Mouse (Mus musculus): ENCODE measurements around the gene Rab15. TPM values are rescaled to one million over a fixed set of nuclear protein-coding genes. Genes with fewer than 3 reads are reported as not detected.

Rab15 gene
- polyA plus RNA-seq, 1 experiment: 0.13 TPM

GRCm38 (mm10) chr12:76820615-76821014 is 2.1 kb downstream of the Rab15 start:
- no peak overlapping the region for H3ac ChIP-seq (ENCODE audit: control insufficient read depth, insufficient read length)
- no peak overlapping the region for H3K4me2 ChIP-seq (ENCODE audit: low read depth)
- TF ChIP-seq CEBPB (IDR thresholded peaks at IDR 0.05; ENCODE audit: insufficient read depth, poor library complexity, severe bottlenecking) (no peak), POLR2AphosphoS2 (IDR thresholded peaks at IDR 0.05; ENCODE audit: insufficient read length, low read depth) (no peak), REST (IDR thresholded peaks at IDR 0.05; ENCODE audit: insufficient read depth, insufficient read length) (no peak)
- no peak overlapping the region for H3K4me3 ChIP-seq
- no peaks in the 10 kb centered on the region for H3K79me2 ChIP-seq (ENCODE audit: control insufficient read depth, insufficient read depth)
- H3K36me3 ChIP-seq (ENCODE audit: control insufficient read depth, insufficient read depth): no peaks in the 10 kb centered on the region
- peaks cover 17% of the 10 kb centered on the region for H3K27me3 ChIP-seq (ENCODE audit: control insufficient read depth, insufficient read depth, insufficient read length)

GRCm38 (mm10) chr12:76819816-76820215 is 2.9 kb downstream of the Rab15 start:
- no peak for TF ChIP-seq TCF3 (IDR thresholded peaks at IDR 0.05; ENCODE audit: insufficient read length, low read depth)
- no peak for TF ChIP-seq E2F4 (IDR thresholded peaks at IDR 0.05; ENCODE audit: insufficient read depth)
- TF ChIP-seq MAX (IDR thresholded peaks at IDR 0.05; ENCODE audit: low read depth): no peak
- no peak for TF ChIP-seq POLR2AphosphoS2 (IDR thresholded peaks at IDR 0.05; ENCODE audit: insufficient read length, low read depth)
- no peak for TF ChIP-seq MYOG (IDR thresholded peaks at IDR 0.05; ENCODE audit: control insufficient read depth in 1 of 3, insufficient read depth in 1 of 3, insufficient read length in 2 of 3, low read depth in 2 of 3)
- TF ChIP-seq MYOD1 (IDR thresholded peaks at IDR 0.05; ENCODE audit: control insufficient read depth in 1 of 3, insufficient read length in 2 of 3, low read depth in 2 of 3): no peak
- no peak for TF ChIP-seq CEBPB (IDR thresholded peaks at IDR 0.05; ENCODE audit: insufficient read depth, poor library complexity, severe bottlenecking)
- peaks cover 17% of the 10 kb centered on the region for H3K27me3 ChIP-seq (ENCODE audit: control insufficient read depth, insufficient read depth, insufficient read length)
- no peaks in the 10 kb centered on the region for H3K36me3 ChIP-seq (ENCODE audit: control insufficient read depth, insufficient read depth)
- H3K4me2 ChIP-seq (ENCODE audit: low read depth): no peak overlapping the region
- H3K4me3 ChIP-seq: no peak overlapping the region
- H3K79me2 ChIP-seq (ENCODE audit: control insufficient read depth, insufficient read depth): no peaks in the 10 kb centered on the region
- no peak overlapping the region for H3ac ChIP-seq (ENCODE audit: control insufficient read depth, insufficient read length)

DNA sequence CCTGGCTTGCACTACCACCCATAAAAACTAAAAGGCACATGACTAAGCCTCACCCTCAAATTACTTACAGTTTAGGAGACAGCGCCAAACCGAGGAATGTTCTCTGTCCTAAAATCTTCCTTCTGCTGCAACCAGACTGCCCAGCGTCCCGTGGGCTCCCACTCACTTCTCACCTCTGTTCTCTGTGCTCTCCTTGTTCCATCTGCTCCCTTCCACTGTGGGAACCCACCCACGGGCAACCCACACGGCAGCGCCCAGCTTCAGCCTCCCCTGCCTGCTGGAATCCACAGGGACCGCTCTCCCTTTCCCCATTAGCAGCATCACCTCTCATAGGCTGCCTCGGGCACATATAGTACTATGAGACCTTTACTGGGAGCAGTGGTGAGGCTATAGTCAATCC is 3.8 kb downstream of the Rab15 start:
- peaks cover 13% of the 10 kb centered on the region for H3K27me3 ChIP-seq (ENCODE audit: control insufficient read depth, insufficient read depth, insufficient read length)

GRCm38 (mm10) chr12:76818120-76818519 is 4.6 kb downstream of the Rab15 start:
- Histone ChIP-seq H3K36me3 (ENCODE audit: control insufficient read depth, insufficient read depth) (no peaks in the 10 kb centered on the region), H3K4me3 (no peak overlapping the region), H3K79me2 (ENCODE audit: control insufficient read depth, insufficient read depth) (no peaks in the 10 kb centered on the region), H3ac (ENCODE audit: control insufficient read depth, insufficient read length) (no peak overlapping the region), H3K27me3 (ENCODE audit: control insufficient read depth, insufficient read depth, insufficient read length) (peaks cover 18% of the 10 kb centered on the region), H3K4me2 (ENCODE audit: low read depth) (no peak overlapping the region)
- no peak for TF ChIP-seq REST (IDR thresholded peaks at IDR 0.05; ENCODE audit: insufficient read depth, insufficient read length)
- TF ChIP-seq E2F4 (IDR thresholded peaks at IDR 0.05; ENCODE audit: insufficient read depth): no peak
- no peak for TF ChIP-seq MYOD1 (IDR thresholded peaks at IDR 0.05; ENCODE audit: control insufficient read depth in 1 of 3, insufficient read length in 2 of 3, low read depth in 2 of 3)
- no peak for TF ChIP-seq CEBPB (IDR thresholded peaks at IDR 0.05; ENCODE audit: insufficient read depth, poor library complexity, severe bottlenecking)
- TF ChIP-seq POLR2AphosphoS2 (IDR thresholded peaks at IDR 0.05; ENCODE audit: insufficient read length, low read depth): no peak

More for the DNA sequence above, 3.8 kb downstream of the Rab15 start:
- H3ac ChIP-seq (ENCODE audit: control insufficient read depth, insufficient read length): no peak overlapping the region
- no peaks in the 10 kb centered on the region for H3K79me2 ChIP-seq (ENCODE audit: control insufficient read depth, insufficient read depth)
- H3K4me2 ChIP-seq (ENCODE audit: low read depth): no peak overlapping the region
- no peak overlapping the region for H3K4me3 ChIP-seq
- H3K36me3 ChIP-seq (ENCODE audit: control insufficient read depth, insufficient read depth): no peaks in the 10 kb centered on the region
- TF ChIP-seq MYOG (IDR thresholded peaks at IDR 0.05; ENCODE audit: control insufficient read depth in 1 of 3, insufficient read depth in 1 of 3, insufficient read length in 2 of 3, low read depth in 2 of 3) (no peak), MYOD1 (IDR thresholded peaks at IDR 0.05; ENCODE audit: control insufficient read depth in 1 of 3, insufficient read length in 2 of 3, low read depth in 2 of 3) (no peak), REST (IDR thresholded peaks at IDR 0.05; ENCODE audit: insufficient read depth, insufficient read length) (no peak), TCF12 (IDR thresholded peaks at IDR 0.05; ENCODE audit: insufficient read depth, poor library complexity, severe bottlenecking) (no peak), SRF (IDR thresholded peaks at IDR 0.05; ENCODE audit: control insufficient read depth, insufficient read length, low read depth) (no peak), E2F4 (IDR thresholded peaks at IDR 0.05; ENCODE audit: insufficient read depth) (no peak), POLR2A (IDR thresholded peaks at IDR 0.05; ENCODE audit: insufficient read length, low read depth) (no peak), USF1 (IDR thresholded peaks at IDR 0.05; ENCODE audit: low read depth) (no peak), MAX (IDR thresholded peaks at IDR 0.05; ENCODE audit: low read depth) (no peak), CEBPB (IDR thresholded peaks at IDR 0.05; ENCODE audit: insufficient read depth, poor library complexity, severe bottlenecking) (no peak), POLR2AphosphoS2 (IDR thresholded peaks at IDR 0.05; ENCODE audit: insufficient read length, low read depth) (no peak), TCF3 (IDR thresholded peaks at IDR 0.05; ENCODE audit: insufficient read length, low read depth) (no peak)

GRCm38 (mm10) chr12:76817176-76817575 is 5.5 kb downstream of the Rab15 start:
- Histone ChIP-seq H3K36me3 (ENCODE audit: control insufficient read depth, insufficient read depth) (no peaks in the 10 kb centered on the region), H3ac (ENCODE audit: control insufficient read depth, insufficient read length) (no peak overlapping the region), H3K4me2 (ENCODE audit: low read depth) (no peak overlapping the region), H3K79me2 (ENCODE audit: control insufficient read depth, insufficient read depth) (no peaks in the 10 kb centered on the region), H3K27me3 (ENCODE audit: control insufficient read depth, insufficient read depth, insufficient read length) (peaks cover 10% of the 10 kb centered on the region), H3K4me3 (no peak overlapping the region)
- TF ChIP-seq REST (IDR thresholded peaks at IDR 0.05; ENCODE audit: insufficient read depth, insufficient read length): no peak
- no peak for TF ChIP-seq POLR2AphosphoS2 (IDR thresholded peaks at IDR 0.05; ENCODE audit: insufficient read length, low read depth)
- TF ChIP-seq MYOD1 (IDR thresholded peaks at IDR 0.05; ENCODE audit: control insufficient read depth in 1 of 3, insufficient read length in 2 of 3, low read depth in 2 of 3): no peak
- TF ChIP-seq E2F4 (IDR thresholded peaks at IDR 0.05; ENCODE audit: insufficient read depth): no peak
- TF ChIP-seq POLR2A (IDR thresholded peaks at IDR 0.05; ENCODE audit: insufficient read length, low read depth): no peak
- TF ChIP-seq TCF12 (IDR thresholded peaks at IDR 0.05; ENCODE audit: insufficient read depth, poor library complexity, severe bottlenecking): no peak
- no peak for TF ChIP-seq CEBPB (IDR thresholded peaks at IDR 0.05; ENCODE audit: insufficient read depth, poor library complexity, severe bottlenecking)
- TF ChIP-seq USF1 (IDR thresholded peaks at IDR 0.05; ENCODE audit: low read depth): no peak
- TF ChIP-seq TCF3 (IDR thresholded peaks at IDR 0.05; ENCODE audit: insufficient read length, low read depth): no peak
- TF ChIP-seq SRF (IDR thresholded peaks at IDR 0.05; ENCODE audit: control insufficient read depth, insufficient read length, low read depth): no peak
- no peak for TF ChIP-seq MYOG (IDR thresholded peaks at IDR 0.05; ENCODE audit: control insufficient read depth in 1 of 3, insufficient read depth in 1 of 3, insufficient read length in 2 of 3, low read depth in 2 of 3)
- TF ChIP-seq MAX (IDR thresholded peaks at IDR 0.05; ENCODE audit: low read depth): no peak

Data from myocyte (in vitro differentiated cells).